Mouse (Mus musculus): ENCODE measurements at regions not wholly inside any gene's neighbourhood (a gene's known extent, or its start where the extent isn't known, plus 50 kb on each side); places are given as distances from the start of the nearest gene placed in this dataset.

- no peak for TF ChIP-seq POLR2A (IDR thresholded peaks at IDR 0.05; ENCODE audit: low read depth, low read length)
- TF ChIP-seq CTCF (conservative IDR thresholded peaks at IDR 0.05; ENCODE audit: insufficient read depth, insufficient read length, low read depth, low read length) = no peak
Observed at GRCm38 (mm10) chr8:76309200-76309599, 590.0 kb upstream of the Nr3c2 start.
